Mouse (Mus musculus) brain, embryonic 18.5 days (tissue): ENCODE measurements around the gene Hist1h2af.
A peak's percentile ranks its signal among the peaks of the same experiment; 100 is the strongest.
"Not testable (repeated sequence)": the region's sequence is repeated elsewhere in the genome, so short reads cannot be mapped to it uniquely, and the experiment has no call there.

Source experiments
- DNase-seq: peaks from one replicate; pipeline ENCODE4 v3.0.0-alpha.2; 2012; ENCODE audit warnings: low read depth, low spot score

Hist1h2af gene

DNA sequence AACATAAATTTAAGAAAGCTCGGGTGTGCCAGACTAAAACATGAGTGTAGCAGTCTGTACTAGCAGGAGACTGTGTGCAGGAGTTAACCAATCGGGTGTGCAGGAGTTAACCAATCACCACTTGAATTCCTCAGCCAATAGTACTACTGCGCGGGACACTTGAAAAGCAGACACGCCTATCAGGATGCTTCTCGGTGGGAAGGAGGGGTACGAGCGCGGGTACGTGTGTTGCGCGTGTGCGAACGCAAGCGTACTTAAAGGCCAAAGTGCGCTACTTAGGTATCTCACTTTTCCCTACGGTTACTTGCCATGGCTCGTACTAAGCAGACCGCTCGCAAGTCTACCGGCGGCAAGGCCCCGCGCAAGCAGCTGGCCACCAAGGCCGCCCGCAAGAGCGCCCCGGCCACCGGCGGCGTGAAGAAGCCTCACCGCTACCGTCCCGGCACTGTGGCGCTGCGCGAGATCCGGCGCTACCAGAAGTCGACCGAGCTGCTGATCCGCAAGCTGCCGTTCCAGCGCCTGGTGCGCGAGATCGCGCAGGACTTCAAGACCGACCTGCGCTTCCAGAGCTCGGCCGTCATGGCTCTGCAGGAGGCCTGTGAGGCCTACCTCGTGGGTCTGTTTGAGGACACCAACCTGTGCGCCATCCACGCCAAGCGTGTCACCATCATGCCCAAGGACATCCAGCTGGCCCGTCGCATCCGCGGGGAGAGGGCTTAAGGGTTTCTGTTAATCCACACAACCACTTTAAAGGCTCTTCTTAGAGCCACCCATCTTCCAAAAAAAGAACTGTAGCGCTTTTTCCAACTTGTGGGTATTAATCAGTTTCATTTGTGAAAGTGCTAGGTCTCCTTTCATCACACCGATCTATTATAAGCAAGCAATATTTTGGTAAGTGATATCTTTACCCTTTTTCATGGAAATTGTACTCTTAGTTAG, 1.7 kb downstream of the Hist1h2af start, which contains the start of gene Hist1h3g:
TSS of gene Hist1h3g (plus strand) at position 286 of the 939 bp plus-strand sequence.
- DNase-seq: peak; percentile 93

DNA sequence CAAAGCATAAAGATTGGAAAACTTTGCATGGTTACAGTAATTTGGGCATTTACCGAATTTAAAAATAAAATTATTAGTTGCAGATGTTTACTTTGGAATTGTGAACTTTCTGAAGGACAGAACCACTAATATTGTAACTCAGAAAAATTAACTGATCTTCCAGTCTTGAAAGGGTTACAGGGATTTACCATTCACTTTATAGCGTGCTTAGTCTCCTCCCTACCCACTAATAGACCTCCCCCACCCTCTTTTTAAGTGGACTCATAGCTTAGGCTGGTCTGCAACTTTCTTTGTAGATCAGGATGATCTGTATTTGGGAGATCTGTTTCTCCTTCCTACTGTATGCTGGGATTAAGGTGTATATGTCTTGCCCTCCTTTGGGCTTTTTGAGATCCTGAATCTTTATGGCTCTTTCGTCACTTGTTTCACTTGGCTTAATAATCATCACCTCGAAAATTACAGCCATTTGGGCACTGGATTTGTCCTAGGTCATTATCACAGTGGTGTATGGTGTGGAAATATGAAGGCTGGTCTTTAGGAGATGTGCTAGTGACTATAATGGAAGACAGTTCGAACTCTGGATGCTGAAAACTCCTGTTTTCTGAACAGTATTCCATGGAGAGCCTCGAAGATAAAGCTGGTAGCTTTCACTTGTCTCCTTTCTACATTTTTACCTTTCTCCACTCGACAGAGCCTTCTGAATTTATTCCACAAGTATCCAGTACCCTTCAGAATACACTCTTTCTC, 2.5 kb downstream of the Hist1h2af start:
- DNase-seq: no peak

DNA sequence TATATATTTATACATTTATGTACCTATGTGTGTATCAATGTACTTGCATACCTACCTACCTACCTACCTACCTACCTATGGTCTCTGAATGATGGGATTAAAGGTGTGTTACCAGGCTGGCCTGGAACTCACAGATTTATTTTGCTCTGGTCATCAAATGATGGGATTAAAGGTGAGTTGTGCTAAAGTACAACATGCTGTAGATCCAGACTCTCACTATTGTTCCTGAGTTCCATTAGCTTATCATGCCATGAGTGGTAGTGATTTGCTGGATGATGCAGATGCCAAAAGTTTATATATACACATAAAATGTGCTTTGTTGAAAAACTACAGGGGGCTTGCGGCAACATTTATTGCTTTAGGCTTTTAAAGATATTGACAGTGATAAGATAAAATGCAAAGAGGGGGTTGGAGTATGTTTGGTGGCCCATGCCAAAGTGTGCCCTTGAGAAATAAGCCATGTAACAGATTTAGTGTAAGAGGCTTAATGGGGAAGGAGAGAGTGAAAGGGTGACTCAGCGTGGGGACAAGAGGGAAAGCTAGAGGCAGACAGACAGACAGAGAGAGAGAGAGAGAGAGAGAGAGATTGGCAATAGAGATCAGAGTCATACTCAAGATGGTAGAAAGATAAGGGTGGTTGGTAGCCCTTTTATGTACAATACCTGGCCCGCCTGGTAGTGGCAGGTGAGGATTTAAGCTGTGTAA, 3.5 kb downstream of the Hist1h2af start:
- no peak for DNase-seq

DNA sequence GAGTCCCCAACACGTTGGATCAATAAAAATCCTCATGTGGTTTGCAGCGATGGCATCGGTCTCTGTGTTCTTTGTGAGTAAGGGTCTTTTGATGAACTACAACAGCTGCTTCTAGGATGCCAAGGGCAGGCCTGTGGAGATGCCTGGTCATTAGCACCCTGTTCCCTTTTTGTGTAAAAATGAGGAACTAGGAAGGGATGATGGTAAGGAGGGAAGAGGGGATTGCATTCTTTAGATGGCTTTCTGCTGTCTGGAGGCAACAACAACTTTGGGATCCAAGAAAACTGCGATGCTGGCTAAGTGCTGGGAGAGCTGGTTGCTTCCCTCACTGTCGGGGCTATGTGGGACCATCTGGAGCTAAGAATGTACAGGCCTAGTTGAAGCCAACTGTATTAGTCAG, 4.5 kb downstream of the Hist1h2af start:
- no peak for DNase-seq

DNA sequence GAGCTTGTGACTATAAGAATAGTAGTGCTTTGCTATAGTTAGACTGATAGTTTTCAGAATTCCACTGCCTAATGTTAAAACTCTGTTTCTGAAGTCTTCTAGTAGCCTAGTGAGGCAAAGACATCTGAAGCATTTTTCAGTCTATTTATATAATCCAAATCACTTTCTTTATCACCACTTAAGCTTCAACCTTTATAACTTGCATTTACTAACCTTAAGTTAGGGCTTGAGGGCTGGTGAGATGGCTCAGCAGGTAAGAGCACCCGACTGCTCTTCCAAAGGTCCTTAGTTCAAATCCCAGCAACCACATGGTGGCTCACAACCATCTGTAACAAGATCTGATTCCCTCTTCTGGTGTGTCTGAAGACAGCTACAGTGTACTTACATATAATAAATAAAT, 6.1 kb downstream of the Hist1h2af start:
- DNase-seq: not testable (repeated sequence)

DNA sequence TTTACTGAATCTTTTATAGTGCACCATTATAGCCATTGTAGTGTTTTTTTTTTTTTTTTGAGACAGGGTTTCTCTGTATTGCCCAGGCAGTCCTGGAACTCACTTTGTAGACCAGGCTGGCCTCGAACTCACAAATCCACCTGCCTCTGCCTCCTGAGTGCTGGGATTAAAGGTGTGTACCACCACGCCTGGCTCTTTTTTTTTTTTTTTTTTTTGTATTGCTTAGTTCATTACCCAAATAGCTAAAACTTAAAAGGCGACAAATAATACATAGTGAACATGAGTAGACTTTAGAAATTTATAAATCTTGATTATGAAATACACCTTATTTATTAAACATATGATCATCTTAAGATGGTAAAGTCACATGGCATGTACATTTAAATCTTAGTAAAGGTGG, 7.8 kb downstream of the Hist1h2af start:
- no peak for DNase-seq

DNA sequence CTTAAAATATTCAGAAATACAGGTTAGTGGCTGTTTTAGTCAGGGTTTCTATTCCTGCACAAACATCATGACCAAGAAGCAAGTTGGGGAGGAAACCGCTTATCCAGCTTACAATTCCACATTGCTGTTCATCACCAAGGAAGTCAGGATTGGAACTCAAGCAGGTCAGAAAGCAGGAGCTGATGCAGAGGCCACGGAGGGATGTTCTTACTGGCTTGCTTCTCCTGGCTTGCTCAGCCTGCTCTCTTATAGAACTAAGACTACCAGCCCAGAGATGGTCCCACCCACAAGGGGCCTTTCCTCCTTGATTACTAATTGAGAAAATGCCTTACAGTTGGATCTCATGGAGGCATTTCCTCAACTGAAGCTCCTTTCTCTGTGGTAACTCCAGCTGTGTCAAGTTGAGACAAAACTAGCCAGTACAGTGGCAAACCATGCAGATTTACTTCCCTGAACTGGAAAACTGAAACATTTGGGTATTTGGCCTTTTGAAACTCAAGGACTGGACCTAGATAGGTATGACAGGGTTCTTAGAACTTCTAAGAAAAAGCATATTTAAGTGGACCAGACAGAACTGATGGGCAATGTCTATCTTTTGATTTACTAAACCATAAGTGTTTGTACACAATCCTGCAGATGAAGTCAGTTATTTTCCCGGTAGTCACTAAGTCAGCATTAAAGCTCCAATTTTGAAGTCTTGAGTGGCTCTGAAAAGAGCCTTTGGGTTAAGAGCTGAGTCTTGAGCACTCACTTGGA, 8.7 kb downstream of the Hist1h2af start:
- not testable (repeated sequence) for DNase-seq

DNA sequence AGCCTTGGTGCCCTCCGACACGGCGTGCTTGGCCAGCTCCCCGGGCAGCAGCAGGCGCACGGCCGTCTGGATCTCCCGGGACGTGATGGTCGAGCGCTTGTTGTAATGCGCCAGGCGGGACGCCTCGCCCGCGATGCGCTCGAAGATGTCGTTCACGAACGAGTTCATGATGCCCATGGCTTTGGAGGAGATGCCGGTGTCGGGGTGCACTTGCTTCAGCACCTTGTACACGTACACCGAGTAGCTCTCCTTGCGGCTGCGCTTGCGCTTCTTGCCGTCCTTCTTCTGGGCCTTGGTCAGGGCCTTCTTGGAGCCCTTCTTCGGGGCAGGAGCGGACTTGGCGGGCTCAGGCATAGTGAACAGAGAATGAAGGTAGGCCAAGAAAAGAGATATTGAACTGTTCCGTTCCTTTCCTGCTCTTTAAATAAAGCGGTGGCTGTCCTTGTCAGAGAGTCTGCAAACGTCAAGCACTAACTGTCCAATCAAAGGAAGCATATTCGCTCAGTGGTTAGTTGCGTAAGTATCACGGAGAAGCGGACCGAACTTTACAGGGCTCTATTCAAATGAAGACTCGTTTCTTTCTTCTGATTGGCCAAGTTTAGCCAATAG, 9.4 kb downstream of the Hist1h2af start, which contains the start of gene Hist1h2bh:
TSS of gene Hist1h2bh (minus strand) at position 394 of the 609 bp plus-strand sequence.
- not testable (repeated sequence) for DNase-seq

DNA sequence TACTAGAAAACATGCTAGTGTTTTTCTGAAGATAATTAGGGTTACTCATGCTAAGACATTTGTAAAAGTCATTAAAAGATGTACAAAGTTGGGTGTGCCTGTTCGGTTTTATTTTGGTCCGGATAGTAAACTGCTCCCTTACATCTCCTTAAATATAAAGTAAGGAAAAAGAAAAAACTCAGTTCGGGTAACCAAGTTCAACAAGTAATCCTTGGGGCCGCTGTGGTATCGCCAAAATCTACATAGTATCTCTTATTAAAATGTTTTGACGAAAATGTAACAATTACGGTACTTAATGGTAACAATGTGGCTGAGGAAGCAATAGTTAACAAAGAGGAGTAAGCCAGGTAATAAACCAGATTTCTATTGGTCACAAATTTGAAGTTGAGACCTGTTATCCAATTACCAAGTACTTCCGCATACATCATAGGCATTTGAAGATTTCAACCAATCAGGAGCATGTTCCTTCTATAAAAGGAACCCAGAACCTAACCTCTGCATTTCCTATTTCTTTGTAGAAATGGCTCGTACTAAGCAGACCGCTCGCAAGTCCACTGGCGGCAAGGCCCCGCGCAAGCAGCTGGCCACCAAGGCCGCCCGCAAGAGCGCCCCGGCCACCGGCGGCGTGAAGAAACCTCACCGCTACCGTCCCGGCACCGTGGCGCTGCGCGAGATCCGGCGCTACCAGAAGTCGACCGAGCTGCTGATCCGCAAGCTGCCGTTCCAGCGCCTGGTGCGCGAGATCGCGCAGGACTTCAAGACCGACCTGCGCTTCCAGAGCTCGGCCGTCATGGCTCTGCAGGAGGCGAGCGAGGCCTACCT, 10.5 kb downstream of the Hist1h2af start, which contains the start of gene Hist1h3f:
TSS of gene Hist1h3f (plus strand) at position 88 of the 822 bp plus-strand sequence.
- DNase-seq: peak; percentile 95

DNA sequence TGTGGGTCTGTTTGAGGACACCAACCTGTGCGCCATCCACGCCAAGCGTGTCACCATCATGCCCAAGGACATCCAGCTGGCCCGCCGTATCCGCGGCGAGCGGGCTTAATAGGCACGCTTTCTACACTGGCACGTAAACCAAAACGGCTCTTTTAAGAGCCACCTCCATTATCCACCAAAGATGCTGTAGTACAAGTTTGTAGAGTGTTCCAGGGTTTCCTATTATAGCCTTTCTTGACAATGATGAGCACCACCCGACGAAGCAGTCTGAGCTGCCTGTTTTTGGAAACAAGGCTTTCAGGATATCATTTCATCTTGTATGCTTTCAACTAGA, 11.0 kb downstream of the Hist1h2af start:
- DNase-seq: not testable (repeated sequence)

DNA sequence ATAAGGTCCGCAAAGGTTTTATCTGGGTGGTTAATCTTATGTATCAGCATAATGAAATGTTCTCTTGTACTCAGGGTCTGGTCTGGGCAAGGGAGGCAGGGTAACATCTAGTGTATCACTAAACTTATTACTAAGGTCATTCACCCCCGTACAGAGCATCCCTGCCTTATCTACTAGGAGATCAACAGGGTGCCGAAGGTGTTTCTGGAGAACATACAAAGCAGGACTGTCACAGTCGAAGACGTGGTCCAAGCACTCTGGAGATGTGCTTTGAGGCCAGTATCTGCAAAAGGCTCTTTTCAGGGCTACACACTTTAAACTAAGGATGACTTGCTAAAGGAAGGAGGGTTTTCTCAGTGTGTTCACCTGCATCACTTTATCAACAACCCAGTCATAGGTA, 13.0 kb downstream of the Hist1h2af start:
- no peak for DNase-seq

DNA sequence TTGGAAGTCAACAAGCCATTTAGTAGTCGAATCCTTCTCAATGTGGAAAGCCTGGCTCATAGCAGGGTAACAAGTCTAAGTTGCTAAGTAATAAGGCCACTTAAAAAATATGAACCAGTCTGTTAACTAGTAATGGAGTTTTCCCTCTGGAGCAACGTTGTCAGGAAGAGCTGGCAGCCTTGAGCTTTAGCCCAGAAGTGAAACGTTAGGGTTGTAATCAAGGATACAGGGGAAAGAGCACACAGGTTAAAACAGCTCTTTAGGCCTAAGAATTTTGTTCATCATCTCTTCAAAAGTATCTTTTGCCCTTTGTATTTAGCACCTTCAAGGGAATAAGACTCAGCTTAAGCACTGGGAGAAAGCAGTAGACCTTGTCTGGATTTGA, 17.0 kb downstream of the Hist1h2af start:
- no peak for DNase-seq

DNA sequence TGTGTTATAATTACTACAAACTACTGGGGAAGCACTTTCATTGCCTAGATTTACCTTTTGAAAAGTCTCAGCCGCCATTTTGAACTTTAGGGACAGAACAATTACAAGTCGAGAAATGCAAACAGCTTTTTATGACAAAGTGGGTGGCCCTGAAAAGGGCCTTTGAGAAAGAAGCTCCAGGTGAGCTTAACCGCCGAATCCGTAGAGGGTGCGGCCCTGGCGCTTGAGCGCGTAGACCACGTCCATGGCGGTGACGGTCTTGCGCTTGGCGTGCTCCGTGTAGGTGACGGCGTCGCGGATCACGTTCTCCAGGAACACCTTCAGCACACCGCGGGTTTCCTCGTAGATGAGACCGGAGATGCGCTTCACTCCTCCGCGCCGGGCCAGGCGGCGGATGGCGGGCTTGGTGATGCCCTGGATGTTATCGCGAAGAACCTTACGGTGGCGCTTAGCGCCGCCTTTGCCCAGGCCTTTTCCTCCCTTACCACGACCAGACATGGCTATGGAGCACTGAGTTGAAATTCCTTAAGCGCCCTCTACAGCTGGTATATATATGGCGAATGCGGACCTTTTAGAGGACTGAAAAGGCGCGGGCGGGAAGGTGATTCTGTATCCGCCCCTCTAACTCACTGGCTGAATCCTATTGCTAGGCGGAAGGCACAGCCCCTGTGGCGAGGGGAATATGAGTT, 17.6 kb downstream of the Hist1h2af start, which contains the start of gene Hist1h4f:
TSS of gene Hist1h4f (minus strand) at position 503 of the 689 bp plus-strand sequence.
- DNase-seq: peak; percentile 91

DNA sequence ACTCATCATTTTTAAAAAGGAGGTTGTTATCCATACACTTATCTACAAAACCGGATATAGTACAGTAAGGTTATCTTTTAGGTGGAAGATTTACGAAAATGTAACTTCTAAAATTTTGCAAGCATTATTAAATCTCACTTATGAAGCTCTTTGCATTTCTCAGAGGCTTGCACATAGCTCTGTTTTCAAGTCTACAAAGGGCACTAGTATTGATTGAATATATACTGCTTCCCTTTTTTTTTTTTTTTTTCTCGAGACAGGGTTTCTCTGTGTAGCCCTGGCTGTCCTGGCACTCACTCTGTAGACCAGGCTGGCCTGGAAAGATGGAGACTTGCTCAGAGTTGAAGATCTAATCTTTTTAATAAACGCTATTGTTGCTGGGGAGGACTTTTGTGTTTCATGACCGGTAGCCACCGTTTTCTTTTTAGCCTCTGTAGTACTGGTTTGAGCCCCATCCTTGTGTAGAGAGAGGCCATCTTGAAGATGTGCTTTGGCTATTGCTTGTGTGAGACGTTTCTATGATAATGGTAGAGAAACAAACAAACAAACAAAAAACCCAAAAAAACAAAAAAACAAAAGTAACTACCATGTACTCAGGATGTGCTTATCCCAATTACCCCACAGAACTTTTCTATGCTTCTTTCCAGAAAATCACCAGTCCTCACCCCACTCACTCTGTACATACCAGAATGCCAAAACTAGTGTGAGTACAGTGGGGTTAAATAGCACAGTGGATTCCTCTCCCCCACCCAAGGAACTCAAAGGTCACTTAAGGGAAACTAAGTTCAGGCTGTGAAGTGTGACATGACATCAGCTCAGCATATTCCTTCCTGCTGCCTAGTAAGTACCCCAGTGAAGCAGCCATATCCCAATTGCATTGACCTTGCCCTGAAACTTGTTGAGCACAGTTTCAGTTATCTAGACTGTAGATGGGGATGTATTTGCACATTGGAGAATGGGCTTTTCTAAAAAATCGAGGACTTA, 18.5 kb downstream of the Hist1h2af start:
- no peak for DNase-seq

DNA sequence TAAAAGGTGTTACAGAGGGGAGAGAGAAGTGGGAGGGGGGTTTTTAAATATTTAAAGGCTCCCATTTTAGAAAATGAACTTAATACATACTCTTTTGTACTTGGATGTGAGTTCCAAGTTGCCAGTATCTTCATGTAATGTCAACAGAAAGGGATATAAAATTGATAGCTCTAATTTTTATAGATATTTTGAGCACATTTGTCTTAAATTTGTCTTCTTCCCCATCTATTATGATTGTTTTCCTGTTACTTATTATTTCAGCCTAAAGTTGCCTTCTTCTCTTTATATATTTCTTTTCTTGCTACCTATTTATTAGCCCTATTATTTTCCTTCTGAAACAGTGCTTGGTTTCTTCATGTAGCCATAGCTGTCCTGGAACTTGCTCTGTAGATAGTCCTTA, 19.3 kb downstream of the Hist1h2af start, which contains the start of gene Hist1h1d:
TSS of gene Hist1h1d (plus strand) at position 301 of the 400 bp plus-strand sequence.
- no peak for DNase-seq

DNA sequence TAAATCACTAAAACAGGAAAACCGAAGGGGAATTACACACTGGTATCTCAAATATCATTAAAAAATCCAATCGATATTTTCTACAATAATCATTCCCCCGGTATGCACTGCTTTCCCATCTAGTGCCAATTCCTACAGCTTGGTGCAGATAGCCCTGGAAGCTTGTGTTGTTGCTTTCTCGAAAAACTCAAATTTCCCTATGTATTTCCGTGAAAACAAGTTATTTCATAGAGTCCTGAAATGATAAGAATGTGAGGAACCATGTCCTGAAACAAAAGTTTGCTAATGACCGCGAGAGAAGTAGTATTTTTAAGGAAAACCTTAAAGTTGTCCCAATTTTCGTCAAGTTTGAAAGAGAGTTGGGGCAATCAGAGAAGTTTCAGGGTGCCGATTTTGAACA, 20.7 kb downstream of the Hist1h2af start:
- DNase-seq: no peak

DNA sequence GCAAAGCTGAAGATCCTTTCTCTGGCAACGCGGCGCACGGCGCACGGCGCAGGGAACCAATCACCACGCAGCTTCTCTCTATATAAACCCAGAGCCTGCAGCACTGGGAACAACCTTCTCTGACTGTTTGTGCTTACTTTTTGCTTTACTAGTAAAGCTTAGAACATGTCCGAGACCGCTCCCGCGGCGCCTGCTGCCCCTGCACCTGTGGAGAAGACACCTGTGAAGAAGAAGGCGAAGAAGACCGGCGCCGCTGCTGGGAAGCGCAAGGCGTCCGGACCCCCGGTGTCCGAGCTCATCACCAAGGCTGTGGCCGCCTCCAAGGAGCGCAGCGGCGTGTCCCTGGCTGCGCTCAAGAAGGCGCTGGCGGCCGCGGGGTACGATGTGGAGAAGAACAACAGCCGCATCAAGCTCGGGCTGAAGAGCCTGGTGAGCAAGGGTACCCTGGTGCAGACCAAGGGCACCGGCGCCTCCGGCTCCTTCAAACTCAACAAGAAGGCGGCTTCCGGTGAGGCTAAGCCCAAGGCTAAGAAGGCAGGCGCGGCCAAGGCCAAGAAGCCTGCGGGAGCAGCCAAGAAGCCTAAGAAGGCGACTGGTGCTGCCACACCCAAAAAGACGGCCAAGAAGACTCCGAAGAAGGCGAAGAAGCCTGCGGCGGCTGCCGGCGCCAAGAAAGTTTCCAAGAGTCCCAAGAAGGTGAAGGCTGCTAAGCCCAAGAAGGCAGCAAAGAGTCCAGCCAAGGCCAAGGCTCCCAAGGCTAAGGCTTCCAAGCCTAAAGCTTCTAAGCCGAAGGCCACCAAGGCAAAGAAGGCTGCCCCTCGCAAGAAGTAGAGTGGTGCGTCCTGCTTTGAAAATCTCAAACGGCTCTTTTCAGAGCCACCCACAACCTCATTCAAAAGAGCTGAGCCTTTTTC, 21.5 kb downstream of the Hist1h2af start:
- no peak for DNase-seq
